9 mouse cellular contexts compared by ENCODE assay signal in genomic region chr10:3534445-3534844, GRCm38 (mm10). TPM values are rescaled to one million over a fixed set of nuclear protein-coding genes. Genes with fewer than 3 reads are reported as not detected.
DNase-seq lines count a peak whose midpoint lies in the region; ATAC-seq lines count a peak whose summit lies in the region.
"Had no signal": no experiment of that assay in that cellular context is flagged by ENCODE, and none has a peak within 500 bp of the region (broad histone marks: within the 10 kb centered on the region; RNA-seq: fewer than 3 reads in every experiment).

No protein-coding gene starts in this region.

- peak overlapping the region; percentile 38; the same call in 1 of the 2 replicates for H3K9ac ChIP-seq in hindbrain, embryonic 14.5 days
- no peak overlapping the region for H3K9ac ChIP-seq in limb, embryonic 11.5 days (ENCODE audit: low read length)

- 0 out of 2 replicates have a peak overlapping the region, but pooled peaks have one; percentile 18 for H3K4me3 ChIP-seq in embryonic facial prominence, embryonic 10.5 days
- no peak overlapping the region for H3K4me3 ChIP-seq in hindbrain, embryonic 14.5 days (replicated peaks; ENCODE audit: low read length)
- H3K4me3 ChIP-seq in limb, embryonic 11.5 days (ENCODE audit: low read depth, low read length), result no peak overlapping the region

- H3K4me2 ChIP-seq in hindbrain, embryonic 14.5 days (replicated peaks), result peak overlapping the region; percentile 51
- H3K4me2 ChIP-seq in limb, embryonic 11.5 days (ENCODE audit: low read depth, severe bottlenecking), result peak overlapping the region; percentile 22; the same call in 1 of the 2 replicates

- WGBS in embryonic facial prominence, embryonic 10.5 days, result 9% methylated on average over 7 of the region's 7 CpGs
- WGBS in hindbrain, embryonic 14.5 days, result 7% methylated on average over 7 of the region's 7 CpGs
- 10% methylated on average over 7 of the region's 7 CpGs for WGBS in limb, embryonic 11.5 days

- H3K27me3 ChIP-seq in embryonic facial prominence, embryonic 10.5 days (replicated peaks; ENCODE audit: low read depth, poor library complexity, severe bottlenecking), result peaks cover 7% of the 10 kb centered on the region; the same call in 1 of the 2 replicates
- H3K27me3 ChIP-seq in hindbrain, embryonic 14.5 days (ENCODE audit: control insufficient read depth, insufficient read depth, low read length), result peaks cover 6% of the 10 kb centered on the region; the same call in 1 of the 2 replicates
- H3K27me3 ChIP-seq in limb, embryonic 11.5 days (ENCODE audit: control insufficient read depth, insufficient read depth, low read length), result no peaks in the 10 kb centered on the region

- peak; percentile 24; the same call in 1 of the 2 replicates for ATAC-seq in hindbrain, embryonic 14.5 days (ENCODE audit: low FRiP score)
- ATAC-seq in limb, embryonic 11.5 days (ENCODE audit: insufficient number of reproducible peaks, low FRiP score, low TSS enrichment, low read depth), result no peak

- H3K9me3 ChIP-seq in embryonic facial prominence, embryonic 10.5 days, result no peaks in the 10 kb centered on the region
- no peaks in the 10 kb centered on the region for H3K9me3 ChIP-seq in hindbrain, embryonic 14.5 days (ENCODE audit: control insufficient read depth, low read length)
- H3K9me3 ChIP-seq in limb, embryonic 11.5 days (ENCODE audit: control insufficient read depth, low read length), result no peaks in the 10 kb centered on the region

- no peak overlapping the region for H3K27ac ChIP-seq in embryonic facial prominence, embryonic 10.5 days (replicated peaks)
- no peak overlapping the region for H3K27ac ChIP-seq in hindbrain, embryonic 14.5 days
- H3K27ac ChIP-seq in limb, embryonic 11.5 days (replicated peaks; ENCODE audit: low read depth, low read length), result no peak overlapping the region
- H3K27ac ChIP-seq: macrophage had no signal

- DNase-seq in layer of hippocampus, adult 11-12 months (ENCODE audit: low spot score), result peak; percentile 60
- no peak for DNase-seq in layer of hippocampus, adult 9-10 months (ENCODE audit: low spot score)
- DNase-seq in Muller cell, postnatal 12 days (ENCODE audit: inconsistent ontology term), result peak; percentile 36
- peak; percentile 32 for DNase-seq in embryonic facial prominence, embryonic 10.5 days (ENCODE audit: low spot score)
- peak; percentile 88 for DNase-seq in hindbrain, embryonic 14.5 days (ENCODE audit: low spot score)
- peak; percentile 74 for DNase-seq in limb, embryonic 11.5 days (ENCODE audit: low spot score)
- DNase-seq in naive thymus-derived CD4-positive, alpha-beta T cell, adult 2 months (ENCODE audit: low read depth), result peak; percentile 51
- no peak for DNase-seq in T-cell, adult 2 months (ENCODE audit: low spot score)

- H3K36me3 ChIP-seq in embryonic facial prominence, embryonic 10.5 days (replicated peaks), result no peaks in the 10 kb centered on the region
- H3K36me3 ChIP-seq in hindbrain, embryonic 14.5 days (replicated peaks; ENCODE audit: control insufficient read depth, insufficient read depth), result no peaks in the 10 kb centered on the region
- H3K36me3 ChIP-seq in limb, embryonic 11.5 days (ENCODE audit: control insufficient read depth, insufficient read depth, low read length), result no peaks in the 10 kb centered on the region

- peaks cover 30% of the 10 kb centered on the region for H3K4me1 ChIP-seq in embryonic facial prominence, embryonic 10.5 days
- 0 out of 2 replicates have a peak, but pooled peaks cover 7% of the 10 kb centered on the region for H3K4me1 ChIP-seq in hindbrain, embryonic 14.5 days (replicated peaks; ENCODE audit: control insufficient read depth, insufficient read depth, low read length)
- H3K4me1 ChIP-seq in limb, embryonic 11.5 days (ENCODE audit: control insufficient read depth, insufficient read depth, low read length), result no peaks in the 10 kb centered on the region

RNA-seq across cellular contexts. Expression of gene Iyd, which starts 5.6 kb away (rescaled TPM):
- polyA plus RNA-seq in embryonic facial prominence, embryonic 10.5 days (2016; fragmentation: Nextera tagmentation; extraction: Ambion mirVana), result not detected in 2 replicates
- 0.32 and 0.77 TPM in 2 replicates for polyA plus RNA-seq in hindbrain, embryonic 14.5 days (2014; fragmentation: Nextera tagmentation; extraction: Ambion mirVana)
- polyA plus RNA-seq in limb, embryonic 11.5 days (2014; fragmentation: Nextera tagmentation; extraction: Ambion mirVana), result not detected in 2 replicates
- polyA plus RNA-seq: macrophage had no signal

Comparison
In these comparisons a context has a peak if more than half of its experiments do, and no peak if none do; other contexts are left out.
1. DNase-seq: peak in layer of hippocampus, adult 11-12 months (single experiment), Muller cell, postnatal 12 days (single experiment), embryonic facial prominence, embryonic 10.5 days (single experiment), hindbrain, embryonic 14.5 days (single experiment), limb, embryonic 11.5 days (single experiment) and naive thymus-derived CD4-positive, alpha-beta T cell, adult 2 months (single experiment); none in layer of hippocampus, adult 9-10 months (single experiment) and T-cell, adult 2 months (single experiment).